Mouse (Mus musculus) megakaryocyte, embryonic 14.5 days (primary cell): ENCODE results near the gene Pard6a. TPM values are rescaled to one million over a fixed set of nuclear protein-coding genes. Genes with fewer than 3 reads are reported as not detected.

Experiments used
- H3K27me3 ChIP-seq: replicated peaks from 2 replicates; pipeline ENCODE3; 2012; ENCODE audit warnings: inconsistent platforms
- H3K36me3 ChIP-seq: replicated peaks from 2 replicates; pipeline ENCODE3; 2012; ENCODE audit warnings: low read length, inconsistent platforms, mixed read lengths
- H3K4me1 ChIP-seq: 2 replicates; pipeline ENCODE4 v1.6.1; 2012; ENCODE audit warnings: inconsistent platforms
- H3K4me3 ChIP-seq: replicated peaks from 2 replicates; pipeline ENCODE3; 2012; ENCODE audit warnings: moderate library complexity, mild to moderate bottlenecking, inconsistent platforms
- H3K9me3 ChIP-seq: 2 replicates; pipeline ENCODE4 v1.6.1; 2012; ENCODE audit warnings: inconsistent platforms
- FLI1 ChIP-seq: IDR thresholded peaks from 2 replicates; pipeline ENCODE4 v1.6.1; 2012; ENCODE audit warnings: low read length, inconsistent platforms, mixed read lengths
- GATA1 ChIP-seq: IDR thresholded peaks from 3 replicates; pipeline ENCODE4 v1.6.1; 2012; ENCODE audit warnings: mixed read lengths, low read length, inconsistent platforms, borderline replicate concordance
- polyA plus RNA-seq: library from polyadenylated mRNA; stranded (reverse); fragments of >175 nt; gene quantifications from 2 replicates; pipeline ENCODE4 v1.2.3, GENCODE M21; 2012; ENCODE audit warnings: low replicate concordance; ENCODE audit not compliant: insufficient read depth

Gene Pard6a
- polyA plus RNA-seq, 1 experiment, result 7.8 TPM

DNA sequence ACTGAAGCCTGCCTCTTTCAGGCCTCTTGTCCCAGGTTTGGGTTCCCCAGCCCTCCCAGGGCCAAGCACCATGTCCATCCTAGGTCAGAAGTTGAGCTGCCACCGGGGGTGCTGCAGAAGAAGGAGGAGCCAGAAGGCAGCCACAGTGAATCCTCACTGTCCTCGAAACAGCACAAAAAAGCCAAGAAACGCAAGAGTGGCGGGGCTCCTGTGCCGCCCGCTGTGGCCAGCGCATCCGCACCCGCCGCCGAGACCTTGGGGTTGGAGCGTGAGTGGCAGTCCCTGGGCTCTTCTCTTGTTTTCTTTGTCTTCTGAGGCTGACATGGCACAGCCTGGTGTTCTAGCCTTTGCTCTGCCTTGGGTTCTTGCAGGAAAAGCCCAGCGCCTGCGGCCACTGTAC, 8.4 kb downstream of the Pard6a start:
- TF ChIP-seq FLI1 (no peak), GATA1 (no peak)
- Histone ChIP-seq H3K4me1 (peaks cover 51% of the 10 kb centered on the region), H3K36me3 (peaks cover 9% of the 10 kb centered on the region), H3K4me3 (no peak overlapping the region), H3K9me3 (no peaks in the 10 kb centered on the region), H3K27me3 (no peaks in the 10 kb centered on the region)

DNA sequence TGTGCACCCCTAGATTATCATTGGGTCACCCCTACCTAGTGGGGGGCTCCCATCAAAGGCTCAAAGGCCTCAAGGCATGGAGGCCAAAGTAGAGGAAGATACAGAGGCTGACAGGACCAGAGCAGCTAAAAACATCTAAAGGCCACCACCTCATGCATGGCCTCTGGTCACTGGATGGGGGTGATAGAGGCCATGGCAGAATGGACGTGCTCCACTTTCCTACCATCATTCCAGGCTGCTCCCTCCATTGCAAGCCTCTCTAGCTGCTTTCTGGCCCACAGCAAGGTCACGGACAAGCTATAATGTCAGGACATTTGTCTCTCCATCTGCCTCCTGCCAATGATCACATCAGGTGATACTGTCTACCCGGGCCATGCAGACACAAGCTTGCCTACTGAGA, 11.3 kb downstream of the Pard6a start:
- TF ChIP-seq GATA1 (no peak), FLI1 (no peak)
- Histone ChIP-seq H3K4me1 (peaks cover 44% of the 10 kb centered on the region), H3K36me3 (peaks cover 29% of the 10 kb centered on the region), H3K4me3 (no peak overlapping the region), H3K9me3 (no peaks in the 10 kb centered on the region), H3K27me3 (no peaks in the 10 kb centered on the region)

DNA sequence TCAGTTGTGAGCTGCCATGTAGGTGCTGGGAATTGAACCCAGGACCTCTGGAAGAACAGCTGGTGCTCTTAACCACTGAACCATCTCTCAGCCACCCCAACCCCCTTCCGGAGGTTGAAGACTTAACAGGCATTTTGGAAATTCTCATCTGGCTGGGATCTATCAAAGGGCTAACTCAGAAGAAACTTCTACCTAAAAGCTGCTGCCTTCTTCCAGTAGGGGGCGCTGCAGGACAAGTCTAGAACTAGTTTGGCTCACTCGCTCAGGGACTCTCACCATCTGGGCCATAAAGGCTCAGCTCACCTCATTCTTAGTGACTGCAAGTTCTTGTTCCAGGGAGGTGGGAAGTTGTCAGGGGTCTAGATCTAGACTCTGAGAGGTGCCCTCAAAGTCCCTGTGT, 13.2 kb downstream of the Pard6a start:
- Histone ChIP-seq H3K36me3 (peaks cover 43% of the 10 kb centered on the region), H3K4me3 (no peak overlapping the region), H3K27me3 (no peaks in the 10 kb centered on the region), H3K4me1 (peaks cover 29% of the 10 kb centered on the region), H3K9me3 (no peaks in the 10 kb centered on the region)
- no peak for TF ChIP-seq FLI1
- no peak for TF ChIP-seq GATA1

GRCm38 (mm10) chr8:105715042-105715441, 14.1 kb downstream of the Pard6a start:
- H3K4me1 ChIP-seq, result peaks cover 38% of the 10 kb centered on the region
- no peak overlapping the region for H3K4me3 ChIP-seq
- H3K27me3 ChIP-seq, result no peaks in the 10 kb centered on the region
- no peak for TF ChIP-seq GATA1
- TF ChIP-seq FLI1, result no peak
- H3K9me3 ChIP-seq, result no peaks in the 10 kb centered on the region
- H3K36me3 ChIP-seq, result peaks cover 52% of the 10 kb centered on the region

DNA sequence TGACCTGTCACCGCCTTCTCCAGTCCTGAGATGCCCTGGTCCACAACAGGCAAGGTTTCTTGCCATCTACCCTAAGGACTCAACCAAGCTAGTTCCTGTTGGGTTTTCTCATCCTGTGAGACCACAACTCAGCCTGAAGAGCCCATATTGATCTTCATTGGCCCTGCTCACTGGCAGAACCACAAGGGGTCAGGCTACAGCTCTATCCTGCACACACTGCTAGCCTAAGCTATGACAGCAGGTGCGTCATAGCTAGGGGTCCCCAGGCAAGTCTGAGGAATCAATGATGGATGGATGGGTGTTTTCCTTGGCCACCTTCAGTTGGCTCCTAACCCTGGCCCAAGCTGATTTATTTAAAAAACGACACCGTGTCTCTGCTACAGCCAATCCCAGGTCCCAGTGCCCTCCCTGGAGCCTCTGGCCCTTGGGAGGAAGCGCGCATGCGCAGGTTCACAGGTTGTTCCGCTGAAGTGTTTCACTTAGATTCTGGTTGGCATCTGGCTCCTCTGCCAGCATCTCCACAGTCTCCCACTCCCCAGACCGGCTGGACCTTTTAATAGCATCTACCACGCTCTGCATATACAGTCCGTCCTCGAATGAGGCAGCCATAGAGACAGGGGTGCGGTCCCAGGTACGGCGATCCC, 15.5 kb downstream of the Pard6a start:
- TF ChIP-seq GATA1 (no peak), FLI1 (no peak)
- Histone ChIP-seq H3K36me3 (peaks cover 63% of the 10 kb centered on the region), H3K4me3 (no peak overlapping the region), H3K9me3 (no peaks in the 10 kb centered on the region), H3K27me3 (no peaks in the 10 kb centered on the region), H3K4me1 (peaks cover 50% of the 10 kb centered on the region)

DNA sequence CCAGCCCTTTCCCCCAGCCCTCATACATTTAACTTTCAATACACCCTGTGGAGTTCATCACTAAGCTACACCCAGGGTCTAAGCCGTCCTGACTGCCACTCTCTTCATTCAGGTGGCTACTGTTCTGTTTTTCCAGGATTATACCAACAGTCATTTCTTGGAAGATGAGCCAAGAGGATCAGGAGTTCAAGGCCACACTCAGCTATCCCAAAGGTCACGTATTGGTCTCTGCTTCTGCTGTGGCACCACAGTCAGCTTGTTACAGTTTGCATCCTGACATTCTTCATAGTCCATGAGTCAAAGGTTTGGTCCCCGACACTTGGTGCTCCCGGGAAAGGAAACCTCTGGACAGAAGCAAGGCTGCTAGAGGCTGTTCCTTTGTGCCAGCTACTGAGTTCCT, 18.7 kb downstream of the Pard6a start:
- no peak for TF ChIP-seq GATA1
- TF ChIP-seq FLI1, result no peak
- no peaks in the 10 kb centered on the region for H3K9me3 ChIP-seq
- peaks cover 59% of the 10 kb centered on the region for H3K4me1 ChIP-seq

GRCm38 (mm10) chr8:105722861-105723260, 21.9 kb downstream of the Pard6a start:
- Histone ChIP-seq H3K9me3 (no peaks in the 10 kb centered on the region), H3K36me3 (peaks cover 74% of the 10 kb centered on the region), H3K4me3 (no peak overlapping the region), H3K4me1 (peaks cover 68% of the 10 kb centered on the region), H3K27me3 (no peaks in the 10 kb centered on the region)
- TF ChIP-seq FLI1 (no peak), GATA1 (no peak)

More for the DNA sequence above, 18.7 kb downstream of the Pard6a start:
- H3K27me3 ChIP-seq, result no peaks in the 10 kb centered on the region
- no peak overlapping the region for H3K4me3 ChIP-seq
- H3K36me3 ChIP-seq, result peaks cover 82% of the 10 kb centered on the region

DNA sequence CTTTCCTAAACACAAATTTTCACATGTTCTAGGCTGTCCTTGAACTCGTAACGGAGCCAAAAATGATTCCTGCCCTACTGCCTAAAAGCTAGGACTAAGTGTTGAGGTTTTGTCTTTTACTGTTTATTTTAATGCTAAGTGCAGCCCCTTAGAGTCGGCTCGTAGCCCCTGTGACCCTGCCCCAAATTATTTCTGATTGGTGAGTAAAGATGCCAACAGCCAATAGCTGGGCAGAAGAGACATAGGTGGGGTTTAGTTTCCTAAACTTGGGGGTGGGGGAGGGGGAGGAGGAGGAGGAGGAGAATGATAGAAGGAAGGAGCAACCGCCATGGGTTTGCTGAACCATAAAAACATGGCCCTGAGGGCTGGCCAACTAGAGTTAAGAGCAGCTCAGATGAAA, 24.8 kb downstream of the Pard6a start:
- Histone ChIP-seq H3K36me3 (peaks cover 65% of the 10 kb centered on the region), H3K9me3 (no peaks in the 10 kb centered on the region), H3K27me3 (no peaks in the 10 kb centered on the region), H3K4me1 (peaks cover 79% of the 10 kb centered on the region), H3K4me3 (no peak overlapping the region)
- TF ChIP-seq GATA1 (no peak), FLI1 (no peak)

- peaks cover 89% of the 10 kb centered on the region for H3K4me1 ChIP-seq
- no peaks in the 10 kb centered on the region for H3K9me3 ChIP-seq
- peak; percentile 83 for TF ChIP-seq FLI1
- TF ChIP-seq GATA1, result peak; percentile 87; the same call in 1 of the 3 replicates
- peaks cover 68% of the 10 kb centered on the region for H3K36me3 ChIP-seq
- peak overlapping the region; percentile 87 for H3K4me3 ChIP-seq
- no peaks in the 10 kb centered on the region for H3K27me3 ChIP-seq
Observed at GRCm38 (mm10) chr8:105727397-105728124, 26.6 kb downstream of the Pard6a start.

DNA sequence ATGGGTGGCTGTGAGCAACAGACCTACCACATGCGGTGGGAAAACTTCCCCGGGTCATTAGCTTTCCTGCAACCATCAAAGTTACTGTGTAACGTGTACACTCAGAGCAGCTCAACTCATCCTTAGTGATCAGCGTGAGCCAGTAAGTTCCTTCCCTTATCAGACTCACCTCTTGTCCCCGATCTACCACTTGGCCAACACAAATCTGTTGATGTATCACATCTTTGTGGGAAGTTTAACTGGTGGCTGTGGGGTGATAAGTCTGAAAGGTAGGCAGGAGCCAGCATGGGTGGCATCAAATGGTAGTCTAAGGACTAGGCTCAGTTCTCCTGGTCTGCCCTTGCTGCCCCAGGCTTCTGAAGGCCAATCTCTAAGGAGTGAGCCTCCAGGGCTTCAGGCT, 31.2 kb downstream of the Pard6a start:
- H3K4me1 ChIP-seq, result peaks cover 75% of the 10 kb centered on the region
- H3K9me3 ChIP-seq, result no peaks in the 10 kb centered on the region
- no peaks in the 10 kb centered on the region for H3K27me3 ChIP-seq
- TF ChIP-seq GATA1 (no peak), FLI1 (no peak)
- no peak overlapping the region for H3K4me3 ChIP-seq
- H3K36me3 ChIP-seq, result peaks cover 42% of the 10 kb centered on the region
